Mouse (Mus musculus): ENCODE results near the gene Hnf4a. TPM values are rescaled to one million over a fixed set of nuclear protein-coding genes. Genes with fewer than 3 reads are reported as not detected.
"Not testable (repeated sequence)": the region's sequence is repeated elsewhere in the genome, so short reads cannot be mapped to it uniquely, and the experiment has no call there.

The Hnf4a gene
- total RNA-seq (2014; rRNA removed) (0.05 TPM in 1 of 2 replicates, not detected in the other), polyA plus RNA-seq (2015; fragmentation: Nextera tagmentation; extraction: Ambion mirVana) (not detected in 2 replicates)

DNA sequence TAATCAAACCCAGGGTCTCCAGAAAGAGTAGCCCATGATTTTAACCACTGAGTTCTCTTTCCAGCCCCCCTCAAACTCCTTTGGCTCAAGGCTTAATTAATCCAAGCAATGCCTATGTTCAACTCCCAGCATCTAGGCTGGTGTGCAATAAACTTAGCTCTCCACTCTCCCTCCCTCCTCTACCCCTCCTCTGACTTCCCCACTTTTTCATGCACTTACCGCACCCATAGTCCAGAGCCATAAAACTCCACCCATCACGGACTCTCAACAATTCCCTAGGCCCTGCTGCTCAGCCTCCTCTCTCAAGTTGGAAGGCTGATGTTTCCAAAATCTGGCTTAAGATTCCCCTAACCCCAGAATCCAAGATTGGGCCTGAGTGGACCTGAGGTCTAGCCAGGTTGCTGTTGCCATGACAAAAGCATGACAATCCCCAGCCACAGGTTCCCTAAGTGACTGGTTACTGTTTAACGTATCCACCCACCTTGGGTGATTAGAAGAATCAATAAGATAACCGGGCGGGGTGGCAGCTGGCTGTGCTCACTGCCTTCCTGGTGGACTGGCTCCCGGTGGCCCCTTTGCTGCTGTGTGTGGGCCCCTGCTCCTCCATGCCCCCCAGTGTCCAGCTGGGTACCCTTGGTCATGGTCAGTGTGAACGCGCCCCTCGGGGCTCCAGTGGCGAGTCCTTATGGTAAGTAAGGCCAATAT, at the start of gene Hnf4a:
TSS of gene Hnf4a (plus strand) at position 509 of the 705 bp plus-strand sequence.
- ATAC-seq: no peak

DNA sequence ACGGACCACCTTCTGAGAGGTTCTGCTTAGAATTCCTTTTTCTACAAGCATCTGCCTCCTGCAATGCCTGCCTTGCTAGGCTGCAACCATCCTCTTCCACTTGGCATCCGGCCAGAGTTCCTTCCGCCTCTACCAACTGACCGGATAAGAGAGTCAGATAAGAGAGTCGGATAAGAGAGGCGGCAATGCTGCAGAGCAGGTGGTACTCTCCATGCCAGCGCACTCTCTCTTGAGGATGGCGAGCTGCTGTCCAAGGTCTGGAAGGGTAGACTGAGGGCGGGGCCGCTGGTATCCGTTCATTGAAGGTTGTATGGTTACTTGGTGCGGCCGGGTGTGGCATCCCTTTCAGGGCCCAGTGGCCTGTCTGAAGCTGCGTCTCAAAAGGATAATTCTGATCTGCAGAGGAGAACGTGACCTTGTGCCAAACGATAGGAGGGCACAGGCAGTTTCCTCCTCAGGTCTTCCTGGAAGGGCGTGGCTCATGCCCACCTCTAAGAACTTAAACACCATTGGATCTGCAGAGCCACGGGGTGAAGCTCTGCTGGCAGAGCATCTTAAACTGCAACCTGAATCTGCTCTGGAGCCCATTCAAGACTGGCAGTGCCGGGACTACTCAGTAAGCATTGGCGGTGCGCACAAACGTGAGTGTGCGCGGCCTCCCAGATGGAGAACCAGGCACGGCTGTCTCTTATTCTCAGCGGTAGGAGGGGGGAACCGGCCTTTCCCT, 47.9 kb upstream of the Hnf4a start:
- Histone ChIP-seq H3K9me3 (ENCODE audit: low read length) (no peaks in the 10 kb centered on the region), H3K9ac (replicated peaks; ENCODE audit: low read length) (peak overlapping the region; percentile 33; the same call in 1 of the 2 replicates), H3K27me3 (ENCODE audit: insufficient read depth, low read length) (no peaks in the 10 kb centered on the region), H3K36me3 (ENCODE audit: insufficient read depth, low read length) (no peaks in the 10 kb centered on the region), H3K4me1 (ENCODE audit: insufficient read depth, low read length) (0 out of 2 replicates have a peak, but pooled peaks cover 11% of the 10 kb centered on the region), H3K27ac (peak overlapping the region; percentile 56; the same call in 1 of the 2 replicates), H3K4me2 (ENCODE audit: low read depth, low read length) (peak overlapping the region; percentile 33), H3K4me3 (ENCODE audit: low read length) (no peak overlapping the region; the same call in 1 of the 2 replicates)
- ATAC-seq: peak; percentile 42; the same call in 1 of the 2 replicates
- no peak for TF ChIP-seq CTCF (IDR thresholded peaks at IDR 0.05; ENCODE audit: low read depth)
- DNase-seq (ENCODE audit: low spot score): peak; percentile 30
- 44% methylated on average over 27 of the region's 27 CpGs for WGBS

More for the DNA sequence above, at the start of gene Hnf4a:
- no peak for DNase-seq (ENCODE audit: low spot score)
- Histone ChIP-seq H3K27me3 (ENCODE audit: insufficient read depth, low read length) (no peaks in the 10 kb centered on the region), H3K4me2 (ENCODE audit: low read depth, low read length) (no peak within 1 kb of the TSS), H3K4me3 (ENCODE audit: low read length) (no peak within 1 kb of the TSS), H3K4me1 (ENCODE audit: insufficient read depth, low read length) (no peaks in the 10 kb centered on the region), H3K36me3 (ENCODE audit: insufficient read depth, low read length) (no peaks in the 10 kb centered on the region), H3K9ac (replicated peaks; ENCODE audit: low read length) (no peak within 1 kb of the TSS), H3K27ac (no peak within 1 kb of the TSS), H3K9me3 (ENCODE audit: low read length) (no peaks in the 10 kb centered on the region)
- no peak for TF ChIP-seq CTCF (IDR thresholded peaks at IDR 0.05; ENCODE audit: low read depth)
- WGBS: 88% methylated on average over 10 of the region's 10 CpGs

- TF ChIP-seq CTCF (IDR thresholded peaks at IDR 0.05; ENCODE audit: low read depth): no peak; the same call in 1 of the 2 replicates
- 31% methylated on average over 10 of the region's 10 CpGs for WGBS
- Histone ChIP-seq H3K9me3 (ENCODE audit: low read length) (no peaks in the 10 kb centered on the region), H3K4me1 (ENCODE audit: insufficient read depth, low read length) (0 out of 2 replicates have a peak, but pooled peaks cover 11% of the 10 kb centered on the region), H3K9ac (replicated peaks; ENCODE audit: low read length) (peak overlapping the region; percentile 33; the same call in 1 of the 2 replicates), H3K36me3 (ENCODE audit: insufficient read depth, low read length) (no peaks in the 10 kb centered on the region), H3K27me3 (ENCODE audit: insufficient read depth, low read length) (no peaks in the 10 kb centered on the region), H3K27ac (peak overlapping the region; percentile 56; the same call in 1 of the 2 replicates), H3K4me2 (ENCODE audit: low read depth, low read length) (peak overlapping the region; percentile 33), H3K4me3 (ENCODE audit: low read length) (no peak overlapping the region; the same call in 1 of the 2 replicates)
- DNase-seq (ENCODE audit: low spot score) (peak; percentile 63), ATAC-seq (peak; percentile 44)
These were observed 47.2 kb upstream of the Hnf4a start for GRCm38 (mm10) chr2:163459380-163459779.

DNA sequence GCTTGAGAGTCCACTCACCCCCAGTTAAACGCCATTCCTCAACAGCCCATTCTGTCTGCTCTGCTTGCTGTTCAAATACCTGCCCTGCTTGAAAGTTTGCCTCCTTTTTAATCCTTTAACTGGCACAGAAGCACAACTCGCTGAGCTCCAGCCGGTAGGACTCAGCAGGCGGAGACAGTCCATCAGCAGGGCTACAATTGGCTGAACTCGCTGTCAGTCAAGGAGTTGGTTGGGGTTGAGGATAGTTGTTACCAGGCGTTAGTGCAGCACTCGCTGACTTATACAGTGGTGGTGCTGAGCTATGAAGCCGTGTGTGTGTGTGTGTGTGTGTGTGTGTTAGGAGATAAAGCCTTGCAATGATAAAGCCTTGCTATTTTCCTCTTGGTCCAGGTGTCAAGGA, 46.0 kb upstream of the Hnf4a start:
- Histone ChIP-seq H3K9me3 (ENCODE audit: low read length) (no peaks in the 10 kb centered on the region), H3K4me3 (ENCODE audit: low read length) (no peak overlapping the region), H3K4me2 (ENCODE audit: low read depth, low read length) (no peak overlapping the region), H3K27me3 (ENCODE audit: insufficient read depth, low read length) (no peaks in the 10 kb centered on the region), H3K4me1 (ENCODE audit: insufficient read depth, low read length) (0 out of 2 replicates have a peak, but pooled peaks cover 11% of the 10 kb centered on the region), H3K27ac (no peak overlapping the region), H3K36me3 (ENCODE audit: insufficient read depth, low read length) (no peaks in the 10 kb centered on the region), H3K9ac (replicated peaks; ENCODE audit: low read length) (no peak overlapping the region)
- TF ChIP-seq CTCF (IDR thresholded peaks at IDR 0.05; ENCODE audit: low read depth): no peak
- 90% methylated on average over 8 of the region's 8 CpGs for WGBS
- DNase-seq (ENCODE audit: low spot score): no peak
- no peak for ATAC-seq

- H3K36me3 ChIP-seq (ENCODE audit: insufficient read depth, low read length); H3K9me3 ChIP-seq (ENCODE audit: low read length); H3K27me3 ChIP-seq (ENCODE audit: insufficient read depth, low read length); H3K4me3 ChIP-seq (ENCODE audit: low read length); H3K9ac ChIP-seq (replicated peaks; ENCODE audit: low read length); DNase-seq (ENCODE audit: low spot score); H3K27ac ChIP-seq; ATAC-seq; H3K4me2 ChIP-seq (ENCODE audit: low read depth, low read length): not testable (repeated sequence)
- 94% methylated on average over 9 of the region's 9 CpGs for WGBS
- 0 out of 2 replicates have a peak, but pooled peaks cover 11% of the 10 kb centered on the region for H3K4me1 ChIP-seq (ENCODE audit: insufficient read depth, low read length)
These were observed 45.3 kb upstream of the Hnf4a start for GRCm38 (mm10) chr2:163461307-163461706.

GRCm38 (mm10) chr2:163462386-163462785, 44.2 kb upstream of the Hnf4a start:
- 83% methylated on average over 5 of the region's 5 CpGs for WGBS
- no peak for TF ChIP-seq CTCF (IDR thresholded peaks at IDR 0.05; ENCODE audit: low read depth)
- no peak for DNase-seq (ENCODE audit: low spot score)

More at GRCm38 (mm10) chr2:163462386-163462785, 44.2 kb upstream of the Hnf4a start:
- ATAC-seq: no peak
- Histone ChIP-seq H3K4me1 (ENCODE audit: insufficient read depth, low read length) (0 out of 2 replicates have a peak, but pooled peaks cover 11% of the 10 kb centered on the region), H3K4me3 (ENCODE audit: low read length) (no peak overlapping the region), H3K27ac (no peak overlapping the region), H3K36me3 (ENCODE audit: insufficient read depth, low read length) (peaks cover 10% of the 10 kb centered on the region; the same call in 1 of the 2 replicates), H3K4me2 (ENCODE audit: low read depth, low read length) (no peak overlapping the region), H3K27me3 (ENCODE audit: insufficient read depth, low read length) (no peaks in the 10 kb centered on the region), H3K9me3 (ENCODE audit: low read length) (no peaks in the 10 kb centered on the region), H3K9ac (replicated peaks; ENCODE audit: low read length) (no peak overlapping the region)
